Mouse (Mus musculus): ENCODE data around the gene Dusp18. TPM values are rescaled to one million over a fixed set of nuclear protein-coding genes. Genes with fewer than 3 reads are reported as not detected.

The Dusp18 gene
- polyA plus RNA-seq, 1 experiment, result 2.2 TPM

GRCm38 (mm10) chr11:3922115-3922514 is 27.1 kb downstream of the Dusp18 start:
- Histone ChIP-seq H3K27ac (ENCODE audit: insufficient read depth, low read depth, low read length) (no peak overlapping the region), H3K4me1 (ENCODE audit: control insufficient read depth, insufficient read depth, low read length) (no peaks in the 10 kb centered on the region), H3K4me3 (ENCODE audit: insufficient read depth, low read length) (no peak overlapping the region)
- TF ChIP-seq POLR2A (IDR thresholded peaks at IDR 0.05; ENCODE audit: borderline replicate concordance, low read depth, low read length), result no peak

- H3K27ac ChIP-seq (ENCODE audit: insufficient read depth, low read depth, low read length), result no peak overlapping the region
- no peaks in the 10 kb centered on the region for H3K4me1 ChIP-seq (ENCODE audit: control insufficient read depth, insufficient read depth, low read length)
- TF ChIP-seq POLR2A (IDR thresholded peaks at IDR 0.05; ENCODE audit: borderline replicate concordance, low read depth, low read length), result no peak
- TF ChIP-seq CTCF (IDR thresholded peaks at IDR 0.05; ENCODE audit: low read depth, low read length), result no peak
- no peak overlapping the region for H3K4me3 ChIP-seq (ENCODE audit: insufficient read depth, low read length)
Observed at GRCm38 (mm10) chr11:3922731-3923130, 27.7 kb downstream of the Dusp18 start.

- no peak for TF ChIP-seq POLR2A (IDR thresholded peaks at IDR 0.05; ENCODE audit: borderline replicate concordance, low read depth, low read length)
- TF ChIP-seq CTCF (IDR thresholded peaks at IDR 0.05; ENCODE audit: low read depth, low read length), result no peak
- no peak overlapping the region for H3K4me3 ChIP-seq (ENCODE audit: insufficient read depth, low read length)
- peaks cover 16% of the 10 kb centered on the region for H3K4me1 ChIP-seq (ENCODE audit: control insufficient read depth, insufficient read depth, low read length)
- H3K27ac ChIP-seq (ENCODE audit: insufficient read depth, low read depth, low read length), result no peak overlapping the region
Observed at GRCm38 (mm10) chr11:3925916-3926315, 30.9 kb downstream of the Dusp18 start.

GRCm38 (mm10) chr11:3930019-3930418 is 35.0 kb downstream of the Dusp18 start:
- Histone ChIP-seq H3K4me1 (ENCODE audit: control insufficient read depth, insufficient read depth, low read length) (peaks cover 21% of the 10 kb centered on the region), H3K4me3 (ENCODE audit: insufficient read depth, low read length) (no peak overlapping the region), H3K27ac (ENCODE audit: insufficient read depth, low read depth, low read length) (no peak overlapping the region; the same call in 1 of the 2 replicates)
- TF ChIP-seq CTCF (IDR thresholded peaks at IDR 0.05; ENCODE audit: low read depth, low read length) (no peak), POLR2A (IDR thresholded peaks at IDR 0.05; ENCODE audit: borderline replicate concordance, low read depth, low read length) (no peak)

- no peak for TF ChIP-seq CTCF (IDR thresholded peaks at IDR 0.05; ENCODE audit: low read depth, low read length)
- TF ChIP-seq POLR2A (IDR thresholded peaks at IDR 0.05; ENCODE audit: borderline replicate concordance, low read depth, low read length), result no peak
- Histone ChIP-seq H3K4me3 (ENCODE audit: insufficient read depth, low read length) (peak overlapping the region; percentile 63; the same call in 1 of the 2 replicates), H3K4me1 (ENCODE audit: control insufficient read depth, insufficient read depth, low read length) (peaks cover 21% of the 10 kb centered on the region), H3K27ac (ENCODE audit: insufficient read depth, low read depth, low read length) (no peak overlapping the region)
Observed at GRCm38 (mm10) chr11:3930931-3931330, 35.9 kb downstream of the Dusp18 start.

GRCm38 (mm10) chr11:3931511-3932211 is 36.6 kb downstream of the Dusp18 start, which contains the start of gene Tcn2:
TSS of gene Tcn2 (minus strand) at chr11:3932159.
- peak within 1 kb of the TSS; percentile 33; the same call in 1 of the 2 replicates for H3K27ac ChIP-seq (ENCODE audit: insufficient read depth, low read depth, low read length)
- H3K4me3 ChIP-seq (ENCODE audit: insufficient read depth, low read length), result peak within 1 kb of the TSS; percentile 63
- TF ChIP-seq CTCF (IDR thresholded peaks at IDR 0.05; ENCODE audit: low read depth, low read length), result no peak
- peaks cover 21% of the 10 kb centered on the region for H3K4me1 ChIP-seq (ENCODE audit: control insufficient read depth, insufficient read depth, low read length)

GRCm38 (mm10) chr11:3933756-3934285 is 38.8 kb downstream of the Dusp18 start:
- Histone ChIP-seq H3K4me1 (ENCODE audit: control insufficient read depth, insufficient read depth, low read length) (peaks cover 21% of the 10 kb centered on the region), H3K27ac (ENCODE audit: insufficient read depth, low read depth, low read length) (no peak overlapping the region), H3K4me3 (ENCODE audit: insufficient read depth, low read length) (no peak overlapping the region)
- no peak for TF ChIP-seq CTCF (IDR thresholded peaks at IDR 0.05; ENCODE audit: low read depth, low read length)
- TF ChIP-seq POLR2A (IDR thresholded peaks at IDR 0.05; ENCODE audit: borderline replicate concordance, low read depth, low read length), result no peak

- H3K4me1 ChIP-seq (ENCODE audit: control insufficient read depth, insufficient read depth, low read length), result peaks cover 13% of the 10 kb centered on the region
- TF ChIP-seq POLR2A (IDR thresholded peaks at IDR 0.05; ENCODE audit: borderline replicate concordance, low read depth, low read length) (no peak), CTCF (IDR thresholded peaks at IDR 0.05; ENCODE audit: low read depth, low read length) (no peak)
Observed at GRCm38 (mm10) chr11:3935135-3935534, 40.1 kb downstream of the Dusp18 start.

GRCm38 (mm10) chr11:3936318-3936717 is 41.3 kb downstream of the Dusp18 start:
- TF ChIP-seq POLR2A (IDR thresholded peaks at IDR 0.05; ENCODE audit: borderline replicate concordance, low read depth, low read length) (no peak), CTCF (IDR thresholded peaks at IDR 0.05; ENCODE audit: low read depth, low read length) (no peak)
- Histone ChIP-seq H3K4me3 (ENCODE audit: insufficient read depth, low read length) (no peak overlapping the region), H3K27ac (ENCODE audit: insufficient read depth, low read depth, low read length) (no peak overlapping the region), H3K4me1 (ENCODE audit: control insufficient read depth, insufficient read depth, low read length) (0 out of 2 replicates have a peak, but pooled peaks cover 4% of the 10 kb centered on the region)

More at GRCm38 (mm10) chr11:3935135-3935534, 40.1 kb downstream of the Dusp18 start:
- Histone ChIP-seq H3K4me3 (ENCODE audit: insufficient read depth, low read length) (no peak overlapping the region), H3K27ac (ENCODE audit: insufficient read depth, low read depth, low read length) (no peak overlapping the region)

- TF ChIP-seq POLR2A (IDR thresholded peaks at IDR 0.05; ENCODE audit: borderline replicate concordance, low read depth, low read length) (no peak), CTCF (IDR thresholded peaks at IDR 0.05; ENCODE audit: low read depth, low read length) (no peak)
- Histone ChIP-seq H3K4me1 (ENCODE audit: control insufficient read depth, insufficient read depth, low read length) (0 out of 2 replicates have a peak, but pooled peaks cover 2% of the 10 kb centered on the region), H3K4me3 (ENCODE audit: insufficient read depth, low read length) (no peak overlapping the region), H3K27ac (ENCODE audit: insufficient read depth, low read depth, low read length) (no peak overlapping the region)
Observed at GRCm38 (mm10) chr11:3937321-3937874, 42.4 kb downstream of the Dusp18 start.
